Mouse (Mus musculus): ENCODE results near the gene Myef2. TPM values are rescaled to one million over a fixed set of nuclear protein-coding genes. Genes with fewer than 3 reads are reported as not detected.
"Not testable (repeated sequence)": the region's sequence is repeated elsewhere in the genome, so short reads cannot be mapped to it uniquely, and the experiment has no call there.

Gene Myef2
- polyA plus RNA-seq, 1 experiment from 2014 or later: 108 TPM

DNA sequence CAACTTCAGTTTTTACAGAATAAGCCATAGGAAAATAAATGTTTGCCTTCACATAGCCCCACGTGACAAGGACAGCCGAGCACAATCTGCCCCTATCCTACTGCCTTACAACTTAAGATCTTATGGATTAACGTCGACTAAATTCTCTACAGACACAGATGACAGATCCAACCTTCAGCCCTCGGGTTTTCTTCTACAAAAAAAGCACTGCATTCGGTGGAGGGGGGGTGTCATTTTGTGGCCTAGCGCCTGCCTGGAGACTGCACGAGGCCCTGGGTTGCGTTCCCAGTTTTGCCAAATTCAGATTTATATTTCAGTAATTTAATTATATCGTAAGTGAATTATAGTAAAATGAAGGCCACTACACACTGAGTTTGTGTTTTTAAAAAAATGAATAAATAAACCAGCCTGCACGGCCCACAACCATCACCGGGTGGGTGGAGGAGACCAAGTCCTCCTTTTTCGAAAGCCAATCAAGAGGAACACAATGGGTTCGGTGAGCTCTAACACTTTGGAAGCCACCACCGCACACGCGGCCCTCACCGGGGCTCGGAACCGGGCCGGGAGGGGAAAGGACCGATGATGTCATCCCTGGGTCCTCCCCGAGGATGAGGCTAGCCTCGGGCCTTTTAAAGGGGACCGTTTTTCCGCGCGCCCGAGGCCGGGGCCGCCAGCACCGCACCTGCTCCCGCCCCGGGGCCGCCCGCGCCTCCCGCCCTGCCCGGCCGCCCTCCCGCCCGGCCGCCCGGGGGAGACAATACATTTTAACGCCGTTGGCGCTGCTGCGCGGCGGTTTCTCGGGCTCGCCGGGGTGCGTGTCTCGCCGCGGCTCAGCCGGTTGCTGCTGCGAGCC, 611 bp downstream of the Myef2 start:
- Histone ChIP-seq H3K27me3 (peaks cover 4% of the 10 kb centered on the region; the same call in 1 of the 2 replicates), H3K9me3 (replicated peaks) (no peaks in the 10 kb centered on the region), H3K4me3 (replicated peaks) (peak overlapping the region; percentile 78), H3K27ac (peak overlapping the region; percentile 87), H3K36me3 (no peaks in the 10 kb centered on the region), H3K4me1 (peaks cover 15% of the 10 kb centered on the region), H3K9ac (peak overlapping the region; percentile 87), H3K4me2 (peak overlapping the region; percentile 79)
- ATAC-seq (replicated peaks; ENCODE audit: low FRiP score): peak; percentile 85
- under 1% methylated on average over 48 of the region's 59 CpGs for WGBS

DNA sequence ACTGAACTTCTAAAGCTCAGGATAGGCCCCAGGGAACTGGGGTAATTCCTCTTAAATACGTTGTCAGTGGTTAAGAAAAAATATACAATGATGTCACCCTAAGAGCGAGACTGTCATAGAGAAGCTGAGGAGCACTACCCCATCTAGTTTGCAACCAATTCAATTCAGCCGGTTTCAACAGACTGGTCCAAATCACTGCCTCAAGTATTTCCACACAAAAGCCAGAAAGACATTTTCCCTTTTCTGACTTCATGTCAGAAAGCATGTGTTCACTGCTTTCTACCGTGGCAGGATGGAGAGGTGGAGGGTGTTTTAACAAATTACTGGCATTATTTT, 1.2 kb downstream of the Myef2 start:
- Histone ChIP-seq H3K27me3 (peaks cover 4% of the 10 kb centered on the region; the same call in 1 of the 2 replicates), H3K4me3 (replicated peaks) (peak overlapping the region; percentile 78), H3K27ac (peak overlapping the region; percentile 87; the same call in 1 of the 2 replicates), H3K9ac (peak overlapping the region; percentile 87), H3K4me1 (peaks cover 15% of the 10 kb centered on the region), H3K36me3 (no peaks in the 10 kb centered on the region), H3K9me3 (replicated peaks) (no peaks in the 10 kb centered on the region), H3K4me2 (peak overlapping the region; percentile 79)
- WGBS: 6% methylated on average over 4 of the region's 4 CpGs
- ATAC-seq (replicated peaks; ENCODE audit: low FRiP score): no peak

DNA sequence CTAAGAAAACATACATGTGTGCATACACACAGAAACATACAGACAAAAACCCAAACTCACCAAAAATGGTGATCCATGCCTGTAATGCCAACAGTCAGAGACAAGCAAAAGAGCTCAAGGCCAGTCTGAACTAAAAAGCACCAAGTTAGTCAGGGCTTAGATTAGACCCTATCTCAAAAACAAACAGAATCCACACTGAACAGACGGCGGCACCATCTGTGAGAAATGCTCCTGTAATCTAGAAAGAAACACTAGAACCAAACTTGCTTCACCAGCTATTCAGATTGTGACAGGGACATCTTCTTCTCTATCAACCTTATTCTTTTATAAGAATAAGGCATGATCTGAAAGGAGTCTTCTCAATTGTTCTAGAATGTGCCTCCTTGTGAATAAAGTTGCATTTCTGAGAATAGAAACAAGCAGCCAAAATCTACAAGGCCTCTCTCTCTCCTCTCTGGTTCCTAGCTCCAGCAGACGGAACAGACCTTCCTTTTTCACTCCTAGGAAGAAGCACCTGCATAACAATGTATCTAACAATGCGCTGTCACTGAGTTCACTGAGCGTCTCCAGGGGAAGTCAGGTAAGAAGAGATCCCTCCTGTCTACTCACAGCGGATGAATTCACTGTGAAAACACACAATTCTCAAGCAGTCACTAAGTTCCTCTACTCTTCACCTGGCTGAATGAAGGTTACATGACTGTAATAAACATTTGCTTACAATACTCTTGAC, 3.9 kb downstream of the Myef2 start:
- H3K4me2 ChIP-seq: no peak overlapping the region
- peaks cover 16% of the 10 kb centered on the region for H3K36me3 ChIP-seq
- no peak overlapping the region for H3K27ac ChIP-seq
- no peak overlapping the region for H3K9ac ChIP-seq
- H3K4me3 ChIP-seq (replicated peaks): no peak overlapping the region
- H3K27me3 ChIP-seq: no peaks in the 10 kb centered on the region
- peaks cover 15% of the 10 kb centered on the region for H3K4me1 ChIP-seq
- WGBS: 79% methylated on average over 6 of the region's 6 CpGs
- no peaks in the 10 kb centered on the region for H3K9me3 ChIP-seq (replicated peaks)
- ATAC-seq (replicated peaks; ENCODE audit: low FRiP score): no peak

DNA sequence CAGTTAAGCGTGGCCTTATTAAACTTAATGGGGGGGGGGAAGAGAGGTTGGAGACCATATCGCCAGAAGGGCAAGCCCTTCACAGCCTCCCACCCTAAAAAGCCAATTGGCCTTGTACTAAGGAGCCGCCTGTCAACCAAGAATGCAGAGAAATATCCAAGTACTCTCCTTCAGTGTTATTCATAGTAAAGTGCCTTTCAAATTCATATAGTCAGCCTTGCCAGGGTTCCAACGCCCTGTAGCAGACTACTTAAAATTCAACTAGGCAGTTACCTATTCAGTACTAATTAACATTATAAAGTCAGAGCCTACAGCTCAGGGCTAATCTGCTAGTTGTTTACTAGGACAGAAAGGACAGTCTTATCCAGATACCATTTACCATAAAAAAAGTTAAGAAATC, 16.9 kb downstream of the Myef2 start:
- not testable (repeated sequence) for H3K27ac ChIP-seq; H3K9ac ChIP-seq; H3K4me2 ChIP-seq; H3K4me3 ChIP-seq (replicated peaks); H3K9me3 ChIP-seq (replicated peaks); H3K4me1 ChIP-seq; ATAC-seq (replicated peaks; ENCODE audit: low FRiP score); H3K27me3 ChIP-seq
- WGBS: 95% methylated on average over 4 of the region's 4 CpGs
- peaks cover 64% of the 10 kb centered on the region for H3K36me3 ChIP-seq

DNA sequence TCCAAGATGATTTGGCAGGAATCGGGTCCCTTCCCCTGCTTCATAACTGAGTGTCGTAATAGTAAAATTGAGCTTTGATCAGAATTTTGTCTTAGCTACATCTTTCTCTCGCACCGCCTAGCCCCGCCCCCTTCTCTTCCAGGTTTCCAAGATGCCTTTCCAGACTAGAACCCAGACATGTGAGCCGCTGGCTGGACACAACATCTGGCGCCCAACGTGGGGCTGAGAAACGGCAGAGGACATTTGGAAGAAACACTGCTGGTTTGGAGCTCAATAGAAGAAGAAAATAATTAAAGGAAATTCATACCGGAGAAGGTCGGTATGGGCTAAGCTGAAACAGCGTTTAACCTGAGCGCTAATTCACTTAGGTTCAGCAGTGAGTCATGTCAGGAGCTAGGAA, 19.0 kb downstream of the Myef2 start:
- not testable (repeated sequence) for H3K4me3 ChIP-seq (replicated peaks); ATAC-seq (replicated peaks; ENCODE audit: low FRiP score); H3K27me3 ChIP-seq; H3K27ac ChIP-seq; H3K9me3 ChIP-seq (replicated peaks); H3K4me1 ChIP-seq; H3K9ac ChIP-seq; H3K4me2 ChIP-seq
- peaks cover 73% of the 10 kb centered on the region for H3K36me3 ChIP-seq
- WGBS: 97% methylated on average over 13 of the region's 13 CpGs

DNA sequence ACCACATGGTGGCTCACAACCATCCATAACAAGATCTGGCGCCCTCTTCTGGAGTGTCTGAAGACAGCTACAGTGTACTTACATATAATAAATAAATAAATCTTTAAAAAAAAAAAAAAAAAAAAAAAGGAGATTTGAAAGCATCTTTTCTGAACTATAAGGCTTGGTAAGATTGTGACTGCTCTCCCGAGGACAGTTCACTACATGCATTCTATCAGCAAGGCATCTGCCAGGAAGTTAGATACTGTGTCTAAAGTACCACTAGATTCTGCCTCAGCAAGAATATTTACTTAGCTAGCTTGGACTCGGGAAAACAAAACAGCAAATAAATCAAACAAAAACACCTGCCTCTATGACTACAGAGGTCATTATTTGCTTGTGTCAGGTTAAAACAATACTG, 31.3 kb downstream of the Myef2 start:
- not testable (repeated sequence) for H3K4me2 ChIP-seq; H3K27ac ChIP-seq; H3K9ac ChIP-seq; H3K9me3 ChIP-seq (replicated peaks); H3K27me3 ChIP-seq; H3K4me1 ChIP-seq; ATAC-seq (replicated peaks; ENCODE audit: low FRiP score); H3K4me3 ChIP-seq (replicated peaks)
- WGBS: 60% methylated on average over 3 of the region's 3 CpGs
- H3K36me3 ChIP-seq: peaks cover 67% of the 10 kb centered on the region

DNA sequence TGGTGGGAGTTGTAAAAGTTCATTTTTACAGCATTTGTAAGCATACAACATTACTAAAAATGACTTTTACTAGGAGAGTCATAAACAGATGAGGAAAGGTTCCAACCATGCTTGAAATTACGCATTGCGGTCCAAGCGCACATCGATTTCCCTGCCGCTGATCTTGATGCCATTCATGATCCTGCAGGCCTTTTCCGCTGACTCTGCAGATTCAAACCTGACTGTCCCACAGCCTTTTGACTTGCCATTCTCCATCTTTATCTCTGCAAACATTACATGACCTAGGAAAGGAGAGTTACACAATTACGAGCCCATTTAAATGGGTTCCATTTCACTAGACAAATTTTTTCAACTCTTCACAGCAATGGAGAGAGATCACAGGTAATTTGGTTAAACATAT, 34.7 kb downstream of the Myef2 start:
- 96% methylated on average over 7 of the region's 7 CpGs for WGBS
- H3K9me3 ChIP-seq (replicated peaks): no peaks in the 10 kb centered on the region
- H3K4me1 ChIP-seq: peaks cover 5% of the 10 kb centered on the region
- no peak overlapping the region for H3K4me2 ChIP-seq
- no peaks in the 10 kb centered on the region for H3K27me3 ChIP-seq
- H3K9ac ChIP-seq: no peak overlapping the region
- ATAC-seq (replicated peaks; ENCODE audit: low FRiP score): no peak
- H3K36me3 ChIP-seq: peaks cover 65% of the 10 kb centered on the region
- no peak overlapping the region for H3K4me3 ChIP-seq (replicated peaks)
- no peak overlapping the region for H3K27ac ChIP-seq

DNA sequence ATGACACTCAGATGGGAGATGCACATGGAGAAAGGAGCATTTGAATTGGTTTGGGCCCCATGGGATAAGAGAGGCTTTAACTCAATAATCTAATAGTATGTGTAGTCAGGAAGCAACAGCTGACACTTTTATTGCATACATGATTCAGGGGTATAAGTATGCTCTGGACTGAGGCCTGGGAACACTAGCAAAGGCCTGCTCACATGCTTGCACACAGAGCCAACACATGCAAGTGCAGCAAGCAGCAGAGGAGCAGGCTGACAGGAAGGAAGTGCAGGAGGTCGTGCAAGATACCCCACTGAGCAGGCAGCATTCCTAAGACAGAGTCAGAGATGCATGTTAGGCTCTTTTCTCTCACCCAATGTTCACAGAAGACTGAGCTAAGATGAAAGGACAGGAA, 39.6 kb downstream of the Myef2 start:
- H3K4me1 ChIP-seq: peaks cover 5% of the 10 kb centered on the region
- WGBS: 12% methylated on average over 1 of the region's 1 CpGs
- peaks cover 46% of the 10 kb centered on the region for H3K36me3 ChIP-seq
- H3K4me3 ChIP-seq (replicated peaks): no peak overlapping the region
- ATAC-seq (replicated peaks; ENCODE audit: low FRiP score): peak; percentile 82
- no peak overlapping the region for H3K4me2 ChIP-seq
- no peak overlapping the region for H3K9ac ChIP-seq
- H3K9me3 ChIP-seq (replicated peaks): no peaks in the 10 kb centered on the region
- H3K27me3 ChIP-seq: no peaks in the 10 kb centered on the region
- peak overlapping the region; percentile 75 for H3K27ac ChIP-seq

DNA sequence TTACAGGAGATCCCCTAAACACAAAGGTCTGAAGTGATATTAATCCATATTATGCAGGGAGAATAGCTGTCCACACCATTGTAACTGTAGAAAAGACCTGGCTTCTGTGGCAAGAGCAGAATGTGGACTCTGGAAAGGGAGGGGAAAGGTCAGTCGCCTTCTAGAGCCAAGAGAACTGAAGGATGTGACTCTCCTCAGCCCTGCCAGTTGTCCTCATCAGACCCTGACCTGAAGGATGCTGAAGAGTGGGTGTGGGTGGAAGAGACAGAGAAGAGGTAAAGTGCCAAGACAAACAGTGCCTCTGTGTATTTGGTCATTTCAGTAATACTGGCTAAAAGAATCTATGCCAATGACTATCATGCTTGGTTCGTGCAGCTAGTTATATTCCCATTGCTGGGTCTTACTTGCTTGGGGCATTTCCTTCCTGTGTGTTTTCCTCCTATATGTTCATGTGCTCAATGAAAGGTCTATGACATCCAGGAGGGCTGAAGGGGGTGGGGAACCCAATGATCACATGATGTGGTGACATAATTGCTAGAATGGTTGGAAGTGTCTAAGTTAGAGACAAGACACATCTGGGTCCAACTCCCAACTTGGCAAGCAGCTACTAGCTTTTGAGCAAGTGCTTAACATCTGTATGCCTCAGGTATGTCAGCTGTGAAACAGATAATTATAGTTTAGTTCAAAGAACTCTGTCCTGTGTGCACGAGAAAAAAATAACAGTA, 50.2 kb downstream of the Myef2 start:
- H3K27ac ChIP-seq: no peak overlapping the region
- no peaks in the 10 kb centered on the region for H3K36me3 ChIP-seq
- no peaks in the 10 kb centered on the region for H3K9me3 ChIP-seq (replicated peaks)
- no peak overlapping the region for H3K9ac ChIP-seq
- H3K27me3 ChIP-seq: no peaks in the 10 kb centered on the region
- H3K4me3 ChIP-seq (replicated peaks): no peak overlapping the region
- H3K4me2 ChIP-seq: no peak overlapping the region
- no peak for ATAC-seq (replicated peaks; ENCODE audit: low FRiP score)
- no peaks in the 10 kb centered on the region for H3K4me1 ChIP-seq
- 81% methylated on average over 3 of the region's 3 CpGs for WGBS

DNA sequence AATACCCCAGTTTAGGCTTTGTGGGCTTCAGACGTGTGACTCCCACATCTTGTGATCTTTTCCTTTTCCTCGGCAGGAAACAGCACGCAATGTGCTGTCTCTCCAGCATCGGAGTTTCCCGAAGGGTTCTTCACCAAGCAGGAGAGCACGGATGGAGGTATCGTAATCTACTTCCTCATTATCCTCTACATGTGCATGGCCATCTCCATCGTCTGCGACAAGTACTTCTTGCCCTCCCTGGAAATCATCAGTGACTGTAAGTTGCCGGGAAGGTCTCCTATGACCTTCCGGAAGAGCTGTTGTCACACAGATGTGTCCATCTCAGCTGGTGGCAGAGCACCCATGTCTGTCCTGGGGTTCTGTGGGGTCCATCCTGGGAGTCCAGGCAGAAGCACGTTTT, 54.8 kb downstream of the Myef2 start:
- no peak overlapping the region for H3K4me2 ChIP-seq
- no peaks in the 10 kb centered on the region for H3K9me3 ChIP-seq (replicated peaks)
- H3K4me1 ChIP-seq: 0 out of 2 replicates have a peak, but pooled peaks cover 5% of the 10 kb centered on the region
- ATAC-seq (replicated peaks; ENCODE audit: low FRiP score): no peak
- H3K36me3 ChIP-seq: no peaks in the 10 kb centered on the region
- no peak overlapping the region for H3K27ac ChIP-seq
- no peak overlapping the region for H3K9ac ChIP-seq
- H3K27me3 ChIP-seq: no peaks in the 10 kb centered on the region
- no peak overlapping the region for H3K4me3 ChIP-seq (replicated peaks)
- WGBS: 90% methylated on average over 12 of the region's 12 CpGs

DNA sequence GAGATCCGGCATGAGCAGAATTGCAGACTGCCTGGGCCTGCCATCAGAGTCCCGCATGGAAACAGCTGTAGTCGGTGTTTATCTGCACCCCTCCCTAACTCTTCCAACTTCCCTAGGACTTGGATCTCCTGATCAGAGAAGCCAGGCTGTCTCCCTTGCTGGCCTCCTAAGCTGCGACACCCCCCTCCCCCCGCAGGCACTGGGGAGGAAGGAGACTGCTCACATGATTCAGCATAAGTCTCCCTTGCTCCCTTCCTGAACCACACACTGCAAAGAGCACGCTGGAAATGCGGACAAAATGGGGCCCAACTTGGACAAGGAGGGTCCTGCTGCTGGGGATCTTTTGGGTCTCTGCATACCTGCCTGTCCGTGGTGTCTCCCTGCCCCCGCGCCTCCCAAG, 55.6 kb downstream of the Myef2 start, which contains the start of gene Slc24a5:
Gene Slc24a5, plus strand, starts transcription at position 231 of the 400 bp plus-strand sequence.
- Histone ChIP-seq H3K27me3 (no peaks in the 10 kb centered on the region), H3K4me1 (0 out of 2 replicates have a peak, but pooled peaks cover 5% of the 10 kb centered on the region), H3K9ac (no peak within 1 kb of the TSS), H3K36me3 (no peaks in the 10 kb centered on the region), H3K4me2 (no peak within 1 kb of the TSS), H3K27ac (no peak within 1 kb of the TSS), H3K4me3 (replicated peaks) (no peak within 1 kb of the TSS), H3K9me3 (replicated peaks) (no peaks in the 10 kb centered on the region)
- peak; percentile 49; the same call in 1 of the 2 replicates for ATAC-seq (replicated peaks; ENCODE audit: low FRiP score)
- WGBS: 66% methylated on average over 10 of the region's 10 CpGs

DNA sequence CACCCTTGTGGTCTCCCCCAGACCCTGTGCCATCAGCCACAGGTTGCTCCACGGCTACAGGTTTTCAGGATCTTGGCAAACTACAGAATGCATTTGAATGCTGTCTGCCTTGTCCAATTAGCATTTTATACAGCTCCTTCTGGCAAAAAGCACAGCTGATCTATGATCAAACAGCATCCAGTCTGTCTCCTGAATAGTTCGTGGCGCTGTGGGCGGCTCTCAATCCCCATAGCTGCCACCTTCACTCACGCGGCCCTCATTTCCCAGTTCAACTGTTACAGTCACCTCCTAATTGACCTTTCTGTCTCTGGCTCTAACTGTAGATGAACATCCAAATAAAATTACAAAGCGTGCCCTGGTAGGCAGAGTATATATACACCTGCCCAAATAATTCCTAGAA, 56.1 kb downstream of the Myef2 start:
- H3K9me3 ChIP-seq (replicated peaks): no peaks in the 10 kb centered on the region
- H3K4me1 ChIP-seq: 0 out of 2 replicates have a peak, but pooled peaks cover 5% of the 10 kb centered on the region
- 88% methylated on average over 7 of the region's 7 CpGs for WGBS
- no peak overlapping the region for H3K4me3 ChIP-seq (replicated peaks)
- no peaks in the 10 kb centered on the region for H3K36me3 ChIP-seq
- no peaks in the 10 kb centered on the region for H3K27me3 ChIP-seq
- no peak overlapping the region for H3K27ac ChIP-seq
- H3K9ac ChIP-seq: no peak overlapping the region
- H3K4me2 ChIP-seq: no peak overlapping the region
- no peak for ATAC-seq (replicated peaks; ENCODE audit: low FRiP score)

All from kidney, embryonic 15.5 days (tissue).